Mouse (Mus musculus) megakaryocyte, embryonic 14.5 days (primary cell): ENCODE data around the gene Fmo5. TPM values are rescaled to one million over a fixed set of nuclear protein-coding genes. Genes with fewer than 3 reads are reported as not detected.
A peak's percentile ranks its signal among the peaks of the same experiment; 100 is the strongest.

Experiments
- H3K27me3 ChIP-seq: replicated peaks from 2 replicates; pipeline ENCODE3; 2012; ENCODE audit warnings: inconsistent platforms
- H3K36me3 ChIP-seq: replicated peaks from 2 replicates; pipeline ENCODE3; 2012; ENCODE audit warnings: low read length, inconsistent platforms, mixed read lengths
- H3K4me1 ChIP-seq: 2 replicates; pipeline ENCODE4 v1.6.1; 2012; ENCODE audit warnings: inconsistent platforms
- H3K4me3 ChIP-seq: replicated peaks from 2 replicates; pipeline ENCODE3; 2012; ENCODE audit warnings: moderate library complexity, mild to moderate bottlenecking, inconsistent platforms
- H3K9me3 ChIP-seq: 2 replicates; pipeline ENCODE4 v1.6.1; 2012; ENCODE audit warnings: inconsistent platforms
- FLI1 ChIP-seq: IDR thresholded peaks from 2 replicates; pipeline ENCODE4 v1.6.1; 2012; ENCODE audit warnings: low read length, inconsistent platforms, mixed read lengths
- GATA1 ChIP-seq: IDR thresholded peaks from 3 replicates; pipeline ENCODE4 v1.6.1; 2012; ENCODE audit warnings: mixed read lengths, low read length, inconsistent platforms, borderline replicate concordance
- polyA plus RNA-seq: library from polyadenylated mRNA; stranded (reverse); fragments of >175 nt; gene quantifications from 2 replicates; pipeline ENCODE4 v1.2.3, GENCODE M21; 2012; ENCODE audit warnings: low replicate concordance; ENCODE audit not compliant: insufficient read depth

The Fmo5 gene
- polyA plus RNA-seq, 1 experiment = 0.96 TPM

DNA sequence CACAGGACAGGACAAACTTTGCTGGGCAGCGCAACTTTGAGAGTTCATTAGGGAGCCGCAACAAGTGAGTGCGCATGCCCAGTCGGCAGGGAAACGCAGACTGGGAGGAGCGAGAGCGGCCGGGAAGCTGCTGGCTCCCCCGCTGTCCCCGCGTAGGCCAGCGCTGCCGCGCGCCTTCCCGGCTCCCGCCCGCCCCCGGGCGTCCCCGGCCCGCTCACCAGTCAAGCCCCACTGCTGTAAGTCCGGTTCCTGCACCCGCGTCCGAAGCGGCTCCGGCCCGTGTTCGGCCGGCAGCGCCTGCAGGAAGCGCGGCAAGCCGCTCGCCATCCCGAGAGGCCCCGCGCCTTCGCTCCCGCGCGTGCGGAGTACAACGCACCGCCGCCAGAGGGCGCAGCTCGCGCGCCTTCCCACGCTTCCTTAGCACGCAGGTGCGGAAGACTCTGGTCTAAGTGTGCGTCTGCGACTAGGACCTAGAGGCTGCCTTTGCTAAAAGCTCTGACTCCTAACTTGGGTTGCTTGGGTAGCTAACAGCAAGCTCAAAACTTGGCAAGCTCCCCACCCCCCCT is 18.7 kb upstream of the Fmo5 start, which contains the start of gene Chd1l:
Gene Chd1l, minus strand, starts transcription at position 359 of the 566 bp plus-strand sequence.
- Histone ChIP-seq H3K4me3 (peak within 1 kb of the TSS; percentile 97), H3K9me3 (no peaks in the 10 kb centered on the region), H3K36me3 (no peaks in the 10 kb centered on the region), H3K4me1 (peaks cover 25% of the 10 kb centered on the region), H3K27me3 (peaks cover 3% of the 10 kb centered on the region)
- TF ChIP-seq GATA1 (no peak), FLI1 (no peak)

DNA sequence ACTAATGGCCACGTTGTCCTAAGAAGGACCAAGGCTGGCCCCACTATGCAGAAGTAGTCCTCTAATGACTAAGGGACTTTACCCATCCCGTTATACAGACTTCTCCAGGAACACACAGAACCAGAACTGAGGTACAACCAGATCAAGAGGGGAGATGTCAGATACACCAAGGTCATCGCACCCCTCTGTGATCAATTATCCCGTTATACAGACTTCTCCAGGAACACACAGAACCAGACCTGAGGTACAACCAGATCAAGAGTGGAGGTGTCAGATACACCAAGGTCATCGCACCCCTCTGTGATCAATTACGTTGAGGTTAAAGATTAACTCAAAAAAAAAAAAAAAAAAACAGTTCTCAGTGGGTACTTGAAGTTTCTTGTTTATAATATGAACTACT is 17.6 kb upstream of the Fmo5 start:
- H3K9me3 ChIP-seq = no peaks in the 10 kb centered on the region
- peaks cover 3% of the 10 kb centered on the region for H3K27me3 ChIP-seq
- no peaks in the 10 kb centered on the region for H3K36me3 ChIP-seq
- no peak overlapping the region for H3K4me3 ChIP-seq
- H3K4me1 ChIP-seq = peaks cover 29% of the 10 kb centered on the region
- TF ChIP-seq GATA1 = no peak
- no peak for TF ChIP-seq FLI1

DNA sequence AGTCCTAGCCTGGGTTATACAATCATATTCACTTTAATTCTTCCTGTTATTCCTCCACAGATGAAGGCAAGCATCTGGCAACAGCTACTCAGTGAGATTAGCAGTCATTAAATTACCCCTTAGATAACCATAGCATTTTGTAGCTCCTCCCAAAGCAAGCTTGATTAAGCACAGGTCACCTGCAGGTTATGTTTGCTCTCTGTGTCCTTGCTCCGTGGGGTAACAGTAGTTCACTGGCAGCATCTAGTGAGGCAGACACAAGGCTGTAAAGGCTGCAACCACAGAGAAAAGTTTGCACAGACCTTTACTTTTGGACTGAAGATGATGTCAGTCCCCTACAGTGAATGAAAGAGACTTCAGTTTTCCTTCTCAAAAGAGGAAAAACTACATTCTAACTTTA is 13.4 kb upstream of the Fmo5 start:
- H3K9me3 ChIP-seq = no peaks in the 10 kb centered on the region

DNA sequence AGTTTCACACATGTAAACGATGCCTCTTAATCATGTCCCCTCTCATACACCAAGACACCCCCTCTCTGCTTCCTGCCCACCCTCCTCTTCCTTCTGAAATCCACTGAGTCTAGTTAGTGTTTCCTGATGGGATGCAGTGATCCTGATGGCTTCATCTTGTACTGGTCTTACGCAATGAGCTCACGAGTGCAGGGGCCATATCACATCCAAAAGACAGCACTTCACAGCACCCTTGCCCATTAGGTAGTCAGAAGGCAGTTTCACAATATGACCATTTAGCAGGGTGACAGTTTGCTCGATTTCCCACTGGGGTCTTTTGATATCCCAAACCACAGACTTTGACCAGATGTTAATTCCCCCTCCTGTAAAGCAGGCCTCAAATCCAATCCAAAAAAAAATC is 12.7 kb upstream of the Fmo5 start:
- Histone ChIP-seq H3K27me3 (peaks cover 3% of the 10 kb centered on the region), H3K9me3 (no peaks in the 10 kb centered on the region), H3K36me3 (no peaks in the 10 kb centered on the region), H3K4me1 (peaks cover 18% of the 10 kb centered on the region), H3K4me3 (no peak overlapping the region)
- TF ChIP-seq FLI1 (no peak), GATA1 (no peak)

More for the DNA sequence above, 13.4 kb upstream of the Fmo5 start:
- no peak overlapping the region for H3K4me3 ChIP-seq
- H3K27me3 ChIP-seq = peaks cover 3% of the 10 kb centered on the region
- H3K4me1 ChIP-seq = peaks cover 25% of the 10 kb centered on the region
- no peaks in the 10 kb centered on the region for H3K36me3 ChIP-seq
- no peak for TF ChIP-seq GATA1
- no peak for TF ChIP-seq FLI1

DNA sequence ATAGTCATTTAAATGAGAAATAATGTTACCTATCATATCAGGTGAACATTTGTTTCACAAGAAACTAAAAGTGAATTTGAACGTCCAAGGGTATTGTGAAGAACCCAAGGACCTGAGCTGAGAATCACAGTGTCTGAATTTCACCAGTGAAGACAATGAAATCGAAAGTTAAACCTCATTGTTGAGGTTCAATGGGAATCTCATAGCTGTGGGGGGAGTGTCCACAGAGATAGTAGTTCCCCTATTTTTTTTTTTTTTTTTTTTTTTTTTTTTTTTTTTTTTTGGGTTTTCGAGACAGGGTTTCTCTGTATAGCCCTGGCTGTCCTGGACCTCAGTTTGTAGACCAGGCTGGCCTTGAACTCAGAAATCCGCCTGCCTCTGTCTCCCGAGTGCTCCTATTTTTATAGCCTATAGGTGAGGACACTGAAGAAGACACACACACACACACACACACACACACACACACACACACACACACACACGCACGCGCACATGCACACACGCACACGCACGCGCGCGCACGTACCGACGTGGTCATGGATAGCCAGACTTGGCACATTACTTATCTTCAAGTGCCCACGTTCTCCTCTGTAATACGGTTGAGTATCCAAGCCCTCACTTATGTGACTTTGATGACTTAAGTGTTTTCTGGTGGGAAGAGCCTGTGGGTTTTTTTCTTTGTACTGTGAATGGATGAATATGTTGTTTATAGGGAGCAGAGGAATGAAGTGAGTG is 11.3 kb upstream of the Fmo5 start:
- Histone ChIP-seq H3K4me1 (peaks cover 18% of the 10 kb centered on the region), H3K27me3 (peaks cover 3% of the 10 kb centered on the region), H3K4me3 (peak overlapping the region; percentile 46), H3K9me3 (no peaks in the 10 kb centered on the region), H3K36me3 (no peaks in the 10 kb centered on the region)
- TF ChIP-seq FLI1 (no peak), GATA1 (no peak)

DNA sequence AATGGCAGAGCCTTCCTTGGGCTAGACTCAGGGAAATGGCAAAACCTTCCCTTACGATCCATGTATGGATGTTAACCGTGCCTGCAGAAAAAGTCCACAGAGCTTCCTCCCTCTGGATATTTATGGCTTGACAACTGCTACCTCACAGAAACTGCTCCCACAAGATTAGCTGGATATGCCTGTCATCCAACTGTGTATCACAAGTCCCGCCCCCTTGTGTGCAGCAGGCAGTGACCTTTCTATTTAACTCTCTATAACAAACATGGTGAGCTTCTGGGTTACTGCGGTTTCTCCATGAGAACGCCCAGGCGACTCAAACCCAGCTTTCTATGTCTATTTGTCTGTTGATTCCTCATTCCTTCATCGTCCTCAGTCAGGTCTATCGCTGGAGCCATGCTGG is 10.7 kb upstream of the Fmo5 start:
- Histone ChIP-seq H3K27me3 (no peaks in the 10 kb centered on the region), H3K4me3 (no peak overlapping the region), H3K9me3 (no peaks in the 10 kb centered on the region), H3K4me1 (peaks cover 18% of the 10 kb centered on the region), H3K36me3 (no peaks in the 10 kb centered on the region)
- no peak for TF ChIP-seq GATA1

DNA sequence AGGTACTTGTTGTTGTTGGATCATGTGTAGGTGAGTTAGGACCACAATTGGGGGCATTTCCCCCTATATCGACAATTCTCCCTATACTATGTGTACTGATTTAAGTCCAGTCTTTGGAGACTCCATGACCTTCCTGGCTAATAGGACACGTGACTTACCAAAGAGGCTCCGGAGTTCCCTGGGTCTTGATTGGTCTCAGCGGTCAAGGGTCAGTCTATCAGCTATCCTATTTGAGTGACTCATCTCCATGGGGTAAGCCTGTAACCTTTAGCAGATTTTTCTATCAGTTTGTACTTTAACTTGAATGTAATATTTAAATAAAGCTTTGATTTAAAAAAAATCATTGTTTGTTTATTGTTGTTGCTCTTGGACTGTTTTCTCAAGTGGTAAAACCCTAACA is 7.9 kb upstream of the Fmo5 start:
- Histone ChIP-seq H3K4me1 (peaks cover 18% of the 10 kb centered on the region), H3K9me3 (no peaks in the 10 kb centered on the region), H3K27me3 (no peaks in the 10 kb centered on the region), H3K36me3 (no peaks in the 10 kb centered on the region), H3K4me3 (no peak overlapping the region)
- no peak for TF ChIP-seq FLI1
- TF ChIP-seq GATA1 = no peak

DNA sequence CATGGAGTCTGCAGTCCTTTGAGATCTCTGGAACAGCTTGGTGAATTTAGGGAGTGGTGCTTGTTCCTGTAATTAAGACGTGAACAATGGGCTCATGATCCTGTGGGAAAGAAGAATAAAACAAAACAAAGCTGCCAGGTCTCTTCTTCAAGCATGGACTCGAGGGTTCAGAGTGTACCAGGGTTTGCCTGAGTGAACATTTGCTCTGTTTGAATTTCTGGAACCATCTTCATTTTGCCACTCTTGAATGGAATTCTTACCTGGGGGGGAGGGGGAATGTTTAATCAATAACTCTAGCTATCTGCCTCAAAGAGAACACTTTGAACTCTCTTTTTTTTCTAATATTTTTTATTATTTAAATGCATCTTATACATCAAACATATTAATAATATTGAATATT is 4.0 kb upstream of the Fmo5 start:
- TF ChIP-seq FLI1 (no peak), GATA1 (no peak)
- peaks cover 13% of the 10 kb centered on the region for H3K4me1 ChIP-seq
- H3K36me3 ChIP-seq = no peaks in the 10 kb centered on the region
- H3K27me3 ChIP-seq = no peaks in the 10 kb centered on the region
- no peak overlapping the region for H3K4me3 ChIP-seq
- H3K9me3 ChIP-seq = no peaks in the 10 kb centered on the region

DNA sequence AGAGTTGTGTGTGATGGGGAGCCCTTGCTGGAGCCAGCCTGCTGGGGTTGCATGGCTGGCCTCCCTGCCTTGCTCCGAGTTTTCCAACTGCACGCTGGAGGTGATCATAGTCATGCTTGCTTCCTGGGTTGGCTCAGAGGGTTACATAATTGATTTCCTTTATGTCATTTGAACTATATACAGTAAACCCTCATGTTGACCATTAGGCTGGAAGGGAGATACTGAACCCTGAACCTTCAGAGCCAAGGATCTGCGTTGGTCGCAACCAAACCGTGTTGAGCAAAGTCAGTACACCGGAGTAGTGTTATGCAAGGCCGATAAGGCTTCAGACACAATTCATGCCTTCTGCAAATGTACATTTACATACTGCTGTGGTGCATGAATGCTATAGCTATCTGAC is 711 bp upstream of the Fmo5 start:
- peaks cover 13% of the 10 kb centered on the region for H3K4me1 ChIP-seq
- H3K36me3 ChIP-seq = no peaks in the 10 kb centered on the region
- peak overlapping the region; percentile 80 for H3K4me3 ChIP-seq
- TF ChIP-seq GATA1 (no peak), FLI1 (no peak)
- no peaks in the 10 kb centered on the region for H3K27me3 ChIP-seq
- H3K9me3 ChIP-seq = no peaks in the 10 kb centered on the region

DNA sequence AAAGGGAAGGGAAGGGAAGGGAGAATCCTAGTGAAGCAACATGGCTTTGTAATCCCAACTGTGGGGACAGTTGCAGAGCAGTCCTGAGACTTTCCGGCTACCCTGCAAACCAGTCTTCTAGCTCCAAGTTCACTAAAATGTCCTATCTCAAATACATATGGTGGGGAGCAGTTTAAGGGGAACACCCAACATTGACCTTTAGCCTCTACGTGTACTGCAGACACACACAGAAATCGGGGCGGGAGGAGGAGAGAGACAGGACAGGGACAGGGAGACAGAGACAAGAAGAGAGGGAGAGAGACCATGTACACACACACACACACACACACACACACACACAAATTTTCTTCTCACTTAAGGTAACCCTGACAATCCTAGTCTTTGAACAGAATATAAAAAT is 1.3 kb downstream of the Fmo5 start:
- Histone ChIP-seq H3K4me1 (peaks cover 13% of the 10 kb centered on the region), H3K9me3 (no peaks in the 10 kb centered on the region), H3K27me3 (no peaks in the 10 kb centered on the region), H3K36me3 (no peaks in the 10 kb centered on the region), H3K4me3 (no peak overlapping the region)
- TF ChIP-seq FLI1 (no peak), GATA1 (no peak)
